Mouse (Mus musculus) yolk sac, embryonic 10.5 days (tissue): ENCODE results near the gene Bicral.
A peak's percentile ranks its signal among the peaks of the same experiment; 100 is the strongest.
"Not testable (repeated sequence)": the region's sequence is repeated elsewhere in the genome, so short reads cannot be mapped to it uniquely, and the experiment has no call there.

Source experiments
- DNase-seq: peaks from one replicate; pipeline ENCODE4 v3.0.0-alpha.2; 2017; ENCODE audit warnings: low spot score

The Bicral gene

DNA sequence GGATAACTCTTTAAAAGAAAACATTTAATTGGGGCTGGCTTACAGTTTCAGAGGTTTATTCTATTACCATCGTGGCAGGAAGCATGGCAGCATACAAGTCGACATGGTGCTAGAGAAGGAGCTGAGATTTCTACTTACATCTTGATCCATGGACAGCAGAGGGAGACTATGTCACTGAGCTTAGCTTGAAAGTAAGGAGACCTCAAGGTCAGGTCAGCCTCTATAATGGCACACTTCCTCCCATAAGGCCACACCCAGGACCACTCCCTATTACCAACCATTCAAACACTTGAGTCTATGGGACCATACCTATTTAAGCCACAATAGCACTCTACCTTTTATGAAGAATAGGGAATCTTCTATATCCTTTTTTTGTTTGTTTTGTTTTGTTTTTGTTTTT lies 65.3 kb downstream of the Bicral start:
- no peak for DNase-seq

DNA sequence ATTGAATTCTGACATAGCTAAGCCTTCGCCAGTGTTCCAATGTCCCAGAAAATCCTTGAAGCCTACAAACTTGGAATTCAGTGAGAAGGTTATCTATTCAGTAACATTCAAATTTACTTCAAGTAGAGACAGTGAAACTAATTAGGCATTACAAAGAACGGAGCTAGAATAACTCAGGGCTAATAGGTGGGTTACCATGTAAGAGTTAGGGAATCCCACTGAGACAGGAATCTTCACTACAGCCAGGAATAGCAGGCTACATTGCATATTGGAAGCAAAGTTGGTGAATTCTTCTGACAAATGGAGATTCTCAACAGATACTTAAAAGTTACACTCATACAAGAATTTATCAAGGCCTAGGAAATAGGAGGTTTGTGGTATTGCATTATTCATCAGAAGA lies 70.3 kb downstream of the Bicral start:
- not testable (repeated sequence) for DNase-seq

DNA sequence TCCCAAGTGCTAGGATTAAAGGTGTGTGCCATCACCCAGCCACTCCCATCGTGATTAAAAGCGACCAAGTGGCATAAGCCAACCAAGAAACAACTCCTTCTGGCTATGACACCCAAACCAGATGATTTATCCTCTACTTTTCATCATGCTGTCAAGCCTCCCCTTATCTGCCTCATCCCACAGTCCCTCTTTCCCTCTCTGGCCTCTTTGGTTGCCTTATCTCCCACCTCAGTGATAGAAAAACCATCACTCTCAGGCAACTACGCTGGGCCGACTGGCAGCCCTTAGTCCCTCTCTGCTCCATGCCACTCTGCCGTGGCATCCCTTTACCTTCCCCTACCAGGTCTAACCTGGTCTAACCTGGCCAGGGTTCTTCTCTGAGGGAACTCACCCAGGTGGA lies 71.3 kb downstream of the Bicral start:
- DNase-seq = no peak

GRCm38 (mm10) chr17:46783222-46783565 lies 75.1 kb downstream of the Bicral start:
- DNase-seq = no peak

- DNase-seq = peak; percentile 93
These were observed 75.7 kb downstream of the Bicral start, which contains the start of gene Rpl7l1 for GRCm38 (mm10) chr17:46782341-46783221. Gene Rpl7l1, minus strand, starts transcription at chr17:46782672.

DNA sequence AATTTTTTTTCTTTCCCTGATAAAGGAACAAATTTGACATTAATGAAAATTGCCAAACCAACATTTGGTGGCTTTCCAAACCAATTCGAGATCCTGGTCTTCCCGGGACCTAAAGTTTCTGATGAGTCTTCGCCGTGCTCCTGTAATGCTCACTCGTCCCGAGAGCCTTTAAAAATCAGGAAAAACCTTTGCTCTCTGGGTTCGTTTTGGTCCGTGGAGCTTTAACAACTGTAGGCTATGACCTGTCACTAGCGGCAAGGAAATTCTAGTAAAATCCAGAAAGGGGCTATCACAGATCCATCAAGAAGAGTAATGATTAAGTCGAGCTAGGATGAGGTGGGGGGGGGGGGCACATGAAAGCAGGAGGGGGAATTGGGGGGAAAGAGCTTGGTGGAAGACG lies 76.4 kb downstream of the Bicral start:
- no peak for DNase-seq

DNA sequence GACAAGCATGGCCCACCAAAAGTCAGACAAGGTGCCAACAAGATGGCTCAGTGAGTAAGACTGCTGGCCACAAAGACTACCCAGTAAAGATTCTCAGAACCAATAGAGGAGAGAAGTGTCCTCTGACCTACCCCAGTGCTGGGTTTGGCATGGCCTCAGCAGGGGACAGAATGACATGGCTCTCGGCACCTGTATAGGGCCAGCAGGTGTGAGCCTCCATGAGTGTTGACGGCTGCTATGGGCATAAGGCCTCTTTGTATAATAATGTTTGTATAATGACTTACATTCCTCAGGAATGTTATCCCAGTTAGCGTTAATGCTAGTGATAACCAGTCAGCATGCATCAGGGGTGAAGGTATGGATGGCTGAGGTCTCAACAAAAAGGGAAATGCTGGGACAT lies 82.2 kb downstream of the Bicral start:
- DNase-seq = no peak

GRCm38 (mm10) chr17:46775070-46775469 lies 83.2 kb downstream of the Bicral start:
- no peak for DNase-seq

GRCm38 (mm10) chr17:46774131-46774472 lies 84.2 kb downstream of the Bicral start:
- no peak for DNase-seq

- peak; percentile 56 for DNase-seq
These were observed 84.8 kb downstream of the Bicral start for GRCm38 (mm10) chr17:46773278-46774130.

DNA sequence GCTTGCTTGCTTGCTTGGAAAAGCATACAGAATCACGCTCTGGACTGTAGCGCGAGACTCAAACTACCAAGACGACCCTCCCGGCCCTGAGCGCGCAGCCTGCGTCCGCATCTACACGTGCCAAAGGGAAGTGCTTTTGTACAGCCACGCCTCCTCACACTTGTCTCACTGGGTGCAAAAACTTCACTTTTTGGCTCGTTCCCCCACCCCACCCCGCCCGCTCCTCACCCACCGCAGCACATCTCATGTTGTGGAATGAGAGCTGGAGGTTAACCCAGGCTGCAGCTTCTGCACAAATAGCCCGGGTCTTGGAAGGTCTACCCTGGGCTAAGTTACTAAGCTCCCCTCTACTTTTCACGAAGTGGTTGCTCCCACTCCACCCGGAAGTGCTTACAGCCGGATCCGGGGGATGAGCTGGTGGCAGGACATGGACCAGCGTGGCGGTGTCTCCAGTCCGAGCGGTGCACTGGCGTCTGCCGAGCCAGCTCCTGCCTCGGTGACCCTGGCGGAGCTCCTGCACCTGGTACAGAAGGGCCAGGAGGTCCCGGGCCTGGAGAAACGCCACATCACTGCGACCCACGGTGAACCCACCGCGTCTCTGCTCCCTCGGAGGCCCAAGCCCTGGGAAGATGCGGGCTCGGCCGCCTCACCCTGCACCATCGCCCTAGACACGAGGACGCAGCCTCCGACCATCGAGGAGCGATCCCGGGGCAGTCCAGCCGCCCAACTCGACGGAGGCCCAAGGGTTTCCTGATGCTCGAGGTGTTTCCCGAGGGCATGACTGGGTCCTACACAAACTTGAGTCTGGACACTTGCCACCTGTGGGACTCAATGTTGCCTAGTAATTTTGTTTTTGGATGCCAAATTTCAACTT lies 85.6 kb downstream of the Bicral start, which contains the start of gene 2310039H08Rik:
Gene 2310039H08Rik (plus strand): TSS at position 232 of the 874 bp plus-strand sequence.
- peak; percentile 92 for DNase-seq

DNA sequence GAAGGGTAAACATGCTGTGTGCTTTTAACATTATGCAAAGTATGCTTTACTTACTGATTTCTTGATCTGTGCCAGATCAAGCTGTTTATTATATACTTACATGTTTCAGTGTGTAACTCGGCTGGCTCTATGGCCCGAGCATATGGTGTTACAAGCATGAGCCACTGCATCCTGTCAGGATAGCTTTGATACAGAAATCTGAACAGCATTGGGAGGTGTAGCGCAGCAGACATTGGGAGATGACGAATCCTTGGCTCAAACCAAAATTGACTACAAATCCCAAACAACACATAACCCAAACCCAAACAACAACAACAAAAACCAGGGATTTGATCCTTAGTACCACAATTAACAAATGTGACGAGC lies 86.3 kb downstream of the Bicral start:
- DNase-seq = no peak

- no peak for DNase-seq
These were observed 86.7 kb downstream of the Bicral start for GRCm38 (mm10) chr17:46771616-46772015.

DNA sequence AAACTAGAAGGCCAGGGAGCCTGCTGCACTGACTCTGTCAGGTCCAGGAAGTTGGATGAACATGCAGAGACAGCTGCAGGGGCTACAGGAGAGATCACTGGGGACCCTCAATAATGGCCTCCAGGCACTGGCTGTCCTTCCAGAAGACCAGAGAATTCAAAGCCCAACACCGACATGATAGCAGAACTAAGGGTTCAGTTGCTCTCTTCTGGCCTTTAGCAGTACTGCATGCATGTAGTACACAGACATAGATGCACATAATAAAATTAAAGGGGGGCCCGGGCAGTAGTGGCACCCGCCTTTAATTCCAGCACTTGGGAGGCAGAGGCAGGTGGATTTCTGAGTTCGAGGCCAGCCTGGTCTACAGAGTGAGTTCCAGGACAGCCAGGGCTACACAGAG lies 87.3 kb downstream of the Bicral start:
- DNase-seq = no peak

DNA sequence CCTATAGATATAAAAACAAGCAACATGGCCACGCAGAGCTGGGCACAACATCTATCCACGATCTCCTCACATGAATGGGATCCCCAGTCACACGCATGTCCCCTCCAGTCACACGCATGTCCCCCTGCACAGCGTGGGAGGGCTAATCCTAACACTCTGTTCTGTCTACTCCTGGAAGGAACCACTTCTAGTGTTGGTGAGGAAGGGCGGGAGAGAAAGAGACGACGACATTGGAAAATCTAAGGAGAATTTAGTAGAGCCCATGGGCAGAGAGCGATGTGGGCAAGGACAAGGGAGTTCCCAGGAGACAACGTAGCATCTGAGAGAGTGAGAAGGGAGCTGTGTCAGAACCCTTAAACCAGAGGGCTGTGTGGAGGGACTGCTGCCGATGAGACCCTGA lies 87.7 kb downstream of the Bicral start:
- no peak for DNase-seq

- peak; percentile 26 for DNase-seq
These were observed 90.4 kb downstream of the Bicral start for GRCm38 (mm10) chr17:46767868-46768267.

DNA sequence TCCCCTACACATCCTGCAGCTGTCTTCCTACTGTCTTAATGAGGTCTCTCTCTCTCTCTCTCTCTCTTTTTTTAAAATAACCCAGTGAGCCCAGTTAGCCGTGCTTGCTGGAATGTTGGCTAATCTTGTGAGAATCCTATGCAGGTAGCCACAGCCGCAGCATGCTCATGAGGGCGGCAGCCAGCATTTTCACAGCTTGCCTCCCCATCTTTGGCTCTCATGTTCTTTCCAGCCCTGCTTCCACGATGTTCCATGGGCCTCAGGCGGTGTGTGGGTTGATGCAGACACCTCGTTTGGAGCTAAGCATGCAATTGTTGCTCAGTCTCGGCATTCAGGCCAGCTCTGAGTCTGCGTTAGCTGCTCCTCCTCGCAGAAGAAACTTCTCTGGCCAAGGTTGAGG lies 93.4 kb downstream of the Bicral start:
- DNase-seq = not testable (repeated sequence)

DNA sequence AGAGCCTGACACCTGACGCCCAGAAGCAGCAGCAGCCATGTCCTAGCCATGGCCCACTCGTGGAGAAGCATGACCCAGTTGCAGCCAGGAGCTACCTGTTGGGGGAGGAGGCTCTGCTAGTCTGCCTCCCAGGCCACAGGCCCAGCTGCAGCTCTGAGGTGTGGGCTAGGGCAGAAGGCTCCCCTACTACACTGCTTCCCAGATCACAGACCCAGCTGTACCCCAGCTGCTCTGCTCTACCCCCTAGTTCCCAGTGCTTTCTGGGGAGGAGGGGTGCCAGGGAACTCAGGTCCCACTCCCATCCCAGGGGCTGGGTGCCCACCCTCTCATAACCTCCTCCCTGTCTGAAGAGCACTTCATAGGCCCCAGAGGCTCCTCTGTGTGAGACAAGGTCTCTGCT lies 94.7 kb downstream of the Bicral start, which contains the start of gene Ptcra:
Gene Ptcra (minus strand): TSS at position 169 of the 400 bp plus-strand sequence.
- DNase-seq = no peak

DNA sequence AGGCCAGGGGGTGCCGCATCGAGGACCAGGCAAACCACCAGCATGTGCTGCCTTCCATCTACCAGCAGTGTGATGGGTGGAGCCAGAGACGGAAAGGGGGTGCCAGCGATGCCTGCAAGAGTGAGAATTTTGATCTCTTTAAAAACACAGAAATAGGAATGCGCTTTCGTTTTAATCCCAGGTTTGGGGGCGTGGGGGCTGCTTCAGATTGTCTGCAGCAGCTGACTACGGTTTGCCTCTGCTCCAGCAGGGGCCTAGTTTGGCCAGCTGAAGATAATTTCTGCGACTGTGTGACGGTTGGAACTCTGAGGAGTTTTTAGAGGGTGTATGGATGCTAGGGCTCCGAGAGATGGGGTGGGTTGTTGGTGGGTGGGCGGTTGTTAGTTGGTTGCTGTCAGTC lies 99.5 kb downstream of the Bicral start:
- DNase-seq = no peak

GRCm38 (mm10) chr17:46751794-46752556 lies 106.3 kb downstream of the Bicral start, which contains the start of gene Cnpy3:
Gene Cnpy3, minus strand, starts transcription at chr17:46752214.
- DNase-seq = peak; percentile 98
